Mouse (Mus musculus): ENCODE measurements around the gene Nufip2. TPM values are rescaled to one million over a fixed set of nuclear protein-coding genes. Genes with fewer than 3 reads are reported as not detected.

Nufip2 gene
- polyA plus RNA-seq, 1 experiment from 2014 or later = 2.9 TPM

DNA sequence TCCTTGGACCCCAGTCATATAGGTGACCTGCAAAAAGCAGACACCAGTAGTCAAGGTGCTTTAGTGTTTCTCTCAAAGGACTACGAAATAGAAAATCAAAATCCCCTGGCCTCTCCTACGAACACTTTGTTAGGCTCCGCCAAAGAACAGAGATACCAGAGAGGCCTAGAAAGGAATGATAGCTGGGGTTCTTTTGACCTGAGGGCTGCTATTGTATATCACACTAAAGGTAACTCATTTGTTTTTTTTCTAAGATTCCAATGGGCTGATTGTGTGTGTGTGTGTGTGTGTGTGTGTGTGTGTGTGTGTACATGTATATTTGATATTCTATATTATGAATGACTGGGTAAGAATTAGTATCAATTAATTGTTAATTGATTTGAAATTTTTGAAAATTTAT, 7.1 kb downstream of the Nufip2 start:
- no peak for ATAC-seq (replicated peaks; ENCODE audit: extremely low read depth, insufficient read depth, low FRiP score)
- no peak overlapping the region for H3K27ac ChIP-seq (ENCODE audit: low read length)
- no peak overlapping the region for H3K4me2 ChIP-seq (ENCODE audit: low read depth, low read length)
- no peak overlapping the region for H3K4me3 ChIP-seq (ENCODE audit: low read length)
- H3K36me3 ChIP-seq (ENCODE audit: control insufficient read depth, insufficient read depth) = peaks cover 42% of the 10 kb centered on the region
- H3K27me3 ChIP-seq (ENCODE audit: control insufficient read depth, insufficient read depth, low read length) = no peaks in the 10 kb centered on the region
- no peaks in the 10 kb centered on the region for H3K9me3 ChIP-seq (replicated peaks; ENCODE audit: control insufficient read depth, low read length)
- H3K4me1 ChIP-seq (ENCODE audit: control insufficient read depth, insufficient read depth, low read length) = peaks cover 21% of the 10 kb centered on the region
- H3K9ac ChIP-seq (ENCODE audit: low read length) = no peak overlapping the region
- WGBS = 70% methylated on average over 3 of the region's 3 CpGs

DNA sequence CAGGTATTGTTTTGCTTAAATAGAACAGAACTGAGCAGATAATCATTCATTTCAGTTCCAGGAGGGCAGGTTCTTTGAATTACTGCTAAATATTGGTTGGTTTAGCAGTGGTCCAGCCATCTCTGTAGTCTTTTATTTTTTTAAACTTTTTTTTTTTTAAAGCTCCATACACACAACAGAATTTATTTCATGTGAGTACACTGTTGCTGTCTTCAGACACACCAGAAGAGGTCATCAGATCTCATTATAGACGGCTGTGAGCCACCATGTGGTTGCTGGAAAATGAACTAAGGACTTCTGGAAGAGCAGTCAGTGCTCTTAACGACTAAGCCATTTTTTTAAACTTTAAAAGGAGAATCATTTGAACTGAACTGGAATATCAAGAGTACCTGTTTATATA, 11.3 kb downstream of the Nufip2 start:
- Histone ChIP-seq H3K36me3 (ENCODE audit: control insufficient read depth, insufficient read depth) (peaks cover 37% of the 10 kb centered on the region), H3K27ac (ENCODE audit: low read length) (no peak overlapping the region), H3K4me3 (ENCODE audit: low read length) (no peak overlapping the region), H3K4me1 (ENCODE audit: control insufficient read depth, insufficient read depth, low read length) (peaks cover 13% of the 10 kb centered on the region), H3K4me2 (ENCODE audit: low read depth, low read length) (no peak overlapping the region), H3K9me3 (replicated peaks; ENCODE audit: control insufficient read depth, low read length) (no peaks in the 10 kb centered on the region), H3K27me3 (ENCODE audit: control insufficient read depth, insufficient read depth, low read length) (no peaks in the 10 kb centered on the region), H3K9ac (ENCODE audit: low read length) (no peak overlapping the region)
- 62% methylated on average over 2 of the region's 2 CpGs for WGBS
- ATAC-seq (replicated peaks; ENCODE audit: extremely low read depth, insufficient read depth, low FRiP score) = no peak

DNA sequence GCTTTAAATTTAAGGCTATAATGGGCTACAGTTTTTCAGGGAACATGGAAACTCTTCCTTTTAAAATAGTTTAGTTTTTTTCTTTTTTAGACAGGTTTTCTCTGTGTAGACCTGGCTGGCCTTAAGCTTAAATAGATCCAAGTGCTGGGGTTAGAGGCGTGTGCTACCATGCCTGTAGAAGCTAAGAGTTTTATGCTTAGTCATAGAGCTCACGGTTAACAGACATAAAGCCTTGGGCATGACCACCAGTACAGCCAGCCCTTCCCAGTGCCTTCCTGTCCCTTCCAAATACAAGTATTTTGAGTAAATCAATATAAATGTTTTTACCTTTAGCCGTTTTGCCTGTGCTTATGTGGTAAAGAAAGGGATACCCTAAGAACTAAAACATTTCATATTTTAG, 20.0 kb downstream of the Nufip2 start:
- no peak for ATAC-seq (replicated peaks; ENCODE audit: extremely low read depth, insufficient read depth, low FRiP score)
- Histone ChIP-seq H3K36me3 (ENCODE audit: control insufficient read depth, insufficient read depth) (peaks cover 22% of the 10 kb centered on the region), H3K9ac (ENCODE audit: low read length) (no peak overlapping the region), H3K4me1 (ENCODE audit: control insufficient read depth, insufficient read depth, low read length) (no peaks in the 10 kb centered on the region; the same call in 1 of the 2 replicates), H3K27ac (ENCODE audit: low read length) (no peak overlapping the region), H3K27me3 (ENCODE audit: control insufficient read depth, insufficient read depth, low read length) (no peaks in the 10 kb centered on the region), H3K4me3 (ENCODE audit: low read length) (no peak overlapping the region), H3K9me3 (replicated peaks; ENCODE audit: control insufficient read depth, low read length) (no peaks in the 10 kb centered on the region), H3K4me2 (ENCODE audit: low read depth, low read length) (no peak overlapping the region)
- WGBS = 91% methylated on average over 3 of the region's 3 CpGs

DNA sequence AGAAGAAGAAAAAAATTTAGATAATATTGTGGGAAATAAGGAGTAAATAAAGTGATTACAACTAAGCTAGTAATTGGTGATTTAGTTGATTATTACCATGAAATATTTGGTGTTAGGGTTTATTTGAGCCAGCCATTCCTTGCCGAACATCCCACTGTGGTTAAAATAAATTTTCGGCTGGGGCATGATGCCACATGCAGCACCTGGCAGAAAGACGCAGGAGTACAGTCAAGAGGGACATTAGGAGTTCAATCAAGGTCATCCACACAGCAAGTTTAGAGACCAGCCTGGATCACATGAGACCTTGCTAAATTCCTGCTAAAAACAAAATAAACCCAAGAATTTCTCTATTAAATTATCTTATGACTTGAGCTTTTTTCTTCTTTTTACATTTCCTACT, 23.1 kb downstream of the Nufip2 start:
- Histone ChIP-seq H3K9me3 (replicated peaks; ENCODE audit: control insufficient read depth, low read length) (no peaks in the 10 kb centered on the region), H3K9ac (ENCODE audit: low read length) (no peak overlapping the region), H3K4me1 (ENCODE audit: control insufficient read depth, insufficient read depth, low read length) (no peaks in the 10 kb centered on the region), H3K4me2 (ENCODE audit: low read depth, low read length) (no peak overlapping the region), H3K36me3 (ENCODE audit: control insufficient read depth, insufficient read depth) (peaks cover 18% of the 10 kb centered on the region), H3K27me3 (ENCODE audit: control insufficient read depth, insufficient read depth, low read length) (no peaks in the 10 kb centered on the region), H3K27ac (ENCODE audit: low read length) (no peak overlapping the region), H3K4me3 (ENCODE audit: low read length) (no peak overlapping the region)
- WGBS = 63% methylated on average over 3 of the region's 3 CpGs
- ATAC-seq (replicated peaks; ENCODE audit: extremely low read depth, insufficient read depth, low FRiP score) = no peak

DNA sequence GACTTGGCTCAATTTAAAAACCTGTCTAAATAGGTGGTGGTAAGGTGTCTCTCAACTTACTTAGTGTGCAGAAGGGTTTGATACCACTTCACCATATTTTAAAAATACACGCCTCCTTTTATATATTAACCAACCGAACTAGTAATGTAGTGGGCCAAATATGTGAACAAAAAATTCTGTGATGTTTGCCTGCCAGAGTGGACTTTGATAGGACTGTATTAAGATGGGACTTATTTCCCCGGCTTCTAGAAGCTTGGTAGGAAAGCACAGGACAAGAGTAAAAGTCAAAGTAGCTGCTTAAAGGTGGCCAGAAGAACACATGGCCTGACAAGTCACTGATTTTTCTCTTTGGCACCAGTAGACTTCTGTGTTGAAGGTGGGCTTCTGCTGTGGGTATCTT, 27.8 kb downstream of the Nufip2 start:
- Histone ChIP-seq H3K9ac (ENCODE audit: low read length) (no peak overlapping the region), H3K27me3 (ENCODE audit: control insufficient read depth, insufficient read depth, low read length) (no peaks in the 10 kb centered on the region), H3K9me3 (replicated peaks; ENCODE audit: control insufficient read depth, low read length) (no peaks in the 10 kb centered on the region), H3K27ac (ENCODE audit: low read length) (no peak overlapping the region), H3K36me3 (ENCODE audit: control insufficient read depth, insufficient read depth) (peaks cover 4% of the 10 kb centered on the region), H3K4me2 (ENCODE audit: low read depth, low read length) (no peak overlapping the region), H3K4me1 (ENCODE audit: control insufficient read depth, insufficient read depth, low read length) (no peaks in the 10 kb centered on the region), H3K4me3 (ENCODE audit: low read length) (no peak overlapping the region)
- no peak for ATAC-seq (replicated peaks; ENCODE audit: extremely low read depth, insufficient read depth, low FRiP score)
- WGBS = 86% methylated on average over 3 of the region's 3 CpGs

DNA sequence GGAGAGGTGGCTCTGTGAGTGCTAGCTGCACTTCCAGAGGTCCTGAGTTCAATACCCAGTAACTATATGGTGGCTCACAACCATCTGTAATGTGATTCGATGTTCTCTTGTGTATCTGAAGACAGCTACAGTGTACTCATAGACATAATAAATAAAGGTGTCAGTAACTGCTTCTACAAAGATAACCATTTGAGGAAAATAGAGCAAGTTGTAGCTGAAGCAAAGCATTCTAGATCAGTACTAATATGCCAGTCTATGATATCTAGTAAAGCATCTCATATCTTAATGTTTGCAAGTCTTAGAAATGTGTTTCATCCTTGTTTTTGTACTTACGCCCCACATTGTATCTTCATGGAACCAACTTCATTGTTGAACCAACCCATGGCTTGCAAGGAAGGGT, 33.1 kb downstream of the Nufip2 start:
- Histone ChIP-seq H3K36me3 (ENCODE audit: control insufficient read depth, insufficient read depth) (no peaks in the 10 kb centered on the region), H3K27ac (ENCODE audit: low read length) (no peak overlapping the region), H3K27me3 (ENCODE audit: control insufficient read depth, insufficient read depth, low read length) (no peaks in the 10 kb centered on the region), H3K9ac (ENCODE audit: low read length) (no peak overlapping the region), H3K4me2 (ENCODE audit: low read depth, low read length) (no peak overlapping the region), H3K4me1 (ENCODE audit: control insufficient read depth, insufficient read depth, low read length) (no peaks in the 10 kb centered on the region), H3K9me3 (replicated peaks; ENCODE audit: control insufficient read depth, low read length) (no peaks in the 10 kb centered on the region), H3K4me3 (ENCODE audit: low read length) (no peak overlapping the region)
- 97% methylated on average over 2 of the region's 2 CpGs for WGBS
- no peak for ATAC-seq (replicated peaks; ENCODE audit: extremely low read depth, insufficient read depth, low FRiP score)

DNA sequence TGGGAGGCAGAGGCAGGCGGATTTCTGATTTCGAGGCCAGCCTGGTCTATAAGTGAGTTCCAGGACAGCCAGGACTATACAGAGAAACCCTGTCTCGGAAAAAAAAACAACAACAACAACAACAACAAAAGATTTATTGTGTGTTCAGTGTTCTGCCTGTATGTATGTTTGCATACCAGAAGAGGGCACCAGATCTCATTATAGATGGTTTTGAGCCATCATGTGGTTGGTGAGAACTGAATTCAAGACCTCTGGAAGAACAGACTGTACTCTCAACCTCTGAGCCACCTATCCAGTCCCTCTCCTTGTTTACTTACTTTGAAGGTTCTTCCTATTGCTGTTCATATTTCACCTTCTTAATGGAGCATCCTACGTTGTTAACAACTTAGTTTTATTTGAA, 35.4 kb downstream of the Nufip2 start:
- H3K27ac ChIP-seq (ENCODE audit: low read length) = no peak overlapping the region
- no peak overlapping the region for H3K4me3 ChIP-seq (ENCODE audit: low read length)
- H3K36me3 ChIP-seq (ENCODE audit: control insufficient read depth, insufficient read depth) = no peaks in the 10 kb centered on the region
- no peaks in the 10 kb centered on the region for H3K9me3 ChIP-seq (replicated peaks; ENCODE audit: control insufficient read depth, low read length)
- no peak overlapping the region for H3K4me2 ChIP-seq (ENCODE audit: low read depth, low read length)
- no peak overlapping the region for H3K9ac ChIP-seq (ENCODE audit: low read length)
- ATAC-seq (replicated peaks; ENCODE audit: extremely low read depth, insufficient read depth, low FRiP score) = no peak
- WGBS = 86% methylated on average over 4 of the region's 4 CpGs
- H3K27me3 ChIP-seq (ENCODE audit: control insufficient read depth, insufficient read depth, low read length) = no peaks in the 10 kb centered on the region
- H3K4me1 ChIP-seq (ENCODE audit: control insufficient read depth, insufficient read depth, low read length) = no peaks in the 10 kb centered on the region

DNA sequence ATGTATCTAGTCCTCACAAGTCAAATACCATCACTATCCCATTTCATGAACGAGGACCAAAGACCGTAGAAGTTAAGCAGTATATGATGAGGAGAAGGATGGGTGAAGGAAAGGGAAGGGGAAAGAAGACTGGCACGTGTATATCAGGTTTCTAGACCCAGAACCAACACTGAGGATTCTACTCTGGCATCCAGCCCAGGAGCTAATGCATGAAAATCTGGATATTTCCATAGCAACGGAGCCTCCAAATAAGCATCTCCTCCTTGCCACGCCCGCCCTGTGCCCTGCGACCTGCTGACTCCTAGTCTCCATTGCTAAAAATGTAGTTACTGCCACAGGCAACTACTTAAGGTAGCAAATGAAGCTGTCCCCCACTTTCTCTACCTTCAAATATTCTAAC, 38.8 kb downstream of the Nufip2 start:
- Histone ChIP-seq H3K27ac (ENCODE audit: low read length) (no peak overlapping the region), H3K27me3 (ENCODE audit: control insufficient read depth, insufficient read depth, low read length) (no peaks in the 10 kb centered on the region), H3K9ac (ENCODE audit: low read length) (no peak overlapping the region), H3K9me3 (replicated peaks; ENCODE audit: control insufficient read depth, low read length) (no peaks in the 10 kb centered on the region), H3K4me3 (ENCODE audit: low read length) (no peak overlapping the region), H3K4me1 (ENCODE audit: control insufficient read depth, insufficient read depth, low read length) (no peaks in the 10 kb centered on the region), H3K36me3 (ENCODE audit: control insufficient read depth, insufficient read depth) (no peaks in the 10 kb centered on the region), H3K4me2 (ENCODE audit: low read depth, low read length) (no peak overlapping the region)
- no peak for ATAC-seq (replicated peaks; ENCODE audit: extremely low read depth, insufficient read depth, low FRiP score)
- WGBS = 79% methylated on average over 7 of the region's 7 CpGs

DNA sequence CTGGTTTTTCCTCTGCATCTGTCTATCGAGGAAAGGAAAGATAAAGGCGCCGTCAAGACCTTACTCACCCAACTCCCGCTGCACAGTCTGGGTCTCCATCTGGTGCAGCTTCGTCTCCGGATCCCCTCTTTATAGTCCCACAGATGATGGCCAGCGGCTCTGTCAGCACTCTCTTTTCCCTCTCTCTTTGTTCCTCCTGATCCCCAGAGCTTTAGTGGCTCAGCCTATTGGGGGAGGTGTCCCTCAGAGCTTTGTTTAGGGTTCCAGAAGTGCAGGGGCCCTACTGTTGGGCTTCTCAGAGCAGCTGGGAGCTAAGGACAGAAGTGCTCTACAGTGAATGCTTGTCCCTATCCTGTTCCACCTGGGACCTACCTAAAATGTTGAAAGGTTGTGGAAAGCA, 39.2 kb downstream of the Nufip2 start, which contains the start of gene Cryba1:
Gene Cryba1, minus strand, starts transcription at position 101 of the 400 bp plus-strand sequence.
- WGBS = 56% methylated on average over 7 of the region's 7 CpGs
- Histone ChIP-seq H3K27me3 (ENCODE audit: control insufficient read depth, insufficient read depth, low read length) (no peaks in the 10 kb centered on the region), H3K4me1 (ENCODE audit: control insufficient read depth, insufficient read depth, low read length) (no peaks in the 10 kb centered on the region), H3K4me3 (ENCODE audit: low read length) (no peak within 1 kb of the TSS), H3K27ac (ENCODE audit: low read length) (no peak within 1 kb of the TSS), H3K9ac (ENCODE audit: low read length) (no peak within 1 kb of the TSS), H3K9me3 (replicated peaks; ENCODE audit: control insufficient read depth, low read length) (no peaks in the 10 kb centered on the region), H3K4me2 (ENCODE audit: low read depth, low read length) (no peak within 1 kb of the TSS), H3K36me3 (ENCODE audit: control insufficient read depth, insufficient read depth) (no peaks in the 10 kb centered on the region)
- no peak for ATAC-seq (replicated peaks; ENCODE audit: extremely low read depth, insufficient read depth, low FRiP score)

DNA sequence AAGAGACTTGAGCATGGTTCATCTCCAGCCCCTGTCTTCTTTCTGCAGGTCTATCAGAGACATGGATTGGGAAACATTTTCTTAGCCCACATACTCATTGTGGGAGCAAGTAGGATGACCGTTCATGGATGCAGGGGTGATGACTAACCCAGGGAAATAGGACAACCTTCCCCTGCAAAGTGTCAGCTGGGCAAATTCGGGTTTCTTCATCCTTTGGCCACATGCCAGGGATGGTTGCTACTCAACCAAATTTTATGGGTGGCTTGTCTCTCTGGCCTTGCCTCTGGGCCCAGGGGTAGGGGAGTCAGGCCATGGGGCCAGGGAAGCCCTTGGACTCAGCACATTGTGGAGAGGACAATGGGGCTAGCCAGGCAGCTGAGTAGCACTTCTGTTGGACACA, 42.6 kb downstream of the Nufip2 start:
- Histone ChIP-seq H3K27ac (ENCODE audit: low read length) (no peak overlapping the region), H3K4me1 (ENCODE audit: control insufficient read depth, insufficient read depth, low read length) (no peaks in the 10 kb centered on the region), H3K9me3 (replicated peaks; ENCODE audit: control insufficient read depth, low read length) (no peaks in the 10 kb centered on the region), H3K9ac (ENCODE audit: low read length) (no peak overlapping the region), H3K4me3 (ENCODE audit: low read length) (no peak overlapping the region), H3K36me3 (ENCODE audit: control insufficient read depth, insufficient read depth) (no peaks in the 10 kb centered on the region), H3K27me3 (ENCODE audit: control insufficient read depth, insufficient read depth, low read length) (no peaks in the 10 kb centered on the region), H3K4me2 (ENCODE audit: low read depth, low read length) (no peak overlapping the region)
- ATAC-seq (replicated peaks; ENCODE audit: extremely low read depth, insufficient read depth, low FRiP score) = no peak
- 63% methylated on average over 2 of the region's 2 CpGs for WGBS

Measured in heart, embryonic 16.5 days (tissue).